Mouse (Mus musculus) cerebellum, postnatal 4 days (tissue): Measurements from ENCODE around the gene Rtn4r.

Experiments
- DNase-seq, 2 experiments: peaks; one replicate each; pipeline ENCODE4 v3.0.0; 2022; ENCODE audit warnings: low spot score in 2 of 2, mixed read lengths in 1 of 2

Rtn4r gene

DNA sequence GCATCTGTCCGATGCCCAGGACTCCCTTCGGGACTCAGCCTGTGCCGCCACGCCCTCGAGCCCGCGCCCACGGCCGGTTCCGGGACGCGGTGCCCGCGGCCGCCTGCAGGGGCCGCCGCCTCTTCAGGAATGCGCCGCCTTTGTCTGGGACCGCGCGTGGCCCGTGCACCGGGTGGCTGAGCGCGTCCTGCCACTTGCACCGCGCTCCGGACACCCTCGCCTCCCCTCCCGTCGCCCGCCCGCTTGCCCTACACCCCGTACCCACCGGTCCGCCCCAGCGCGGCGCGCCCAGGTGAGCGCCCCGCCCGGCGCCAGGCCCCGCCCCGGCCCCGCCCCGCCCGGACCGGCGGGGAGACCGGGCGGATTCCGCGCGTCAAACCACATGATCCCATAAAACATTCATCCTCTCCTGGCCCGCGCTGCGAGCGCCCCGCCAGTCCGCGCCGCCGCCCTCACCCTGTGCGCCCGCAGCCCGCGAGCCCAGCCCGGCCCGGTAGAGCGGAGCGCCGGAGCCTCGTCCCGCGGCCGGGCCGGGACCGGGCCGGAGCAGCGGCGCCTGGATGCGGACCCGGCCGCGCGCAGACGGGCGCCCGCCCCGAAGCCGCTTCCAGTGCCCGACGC is at the start of gene Rtn4r:
Gene Rtn4r, plus strand, starts transcription at position 402 of the 621 bp plus-strand sequence.
- peak in 1 of 2 experiments; percentile 73 for DNase-seq

DNA sequence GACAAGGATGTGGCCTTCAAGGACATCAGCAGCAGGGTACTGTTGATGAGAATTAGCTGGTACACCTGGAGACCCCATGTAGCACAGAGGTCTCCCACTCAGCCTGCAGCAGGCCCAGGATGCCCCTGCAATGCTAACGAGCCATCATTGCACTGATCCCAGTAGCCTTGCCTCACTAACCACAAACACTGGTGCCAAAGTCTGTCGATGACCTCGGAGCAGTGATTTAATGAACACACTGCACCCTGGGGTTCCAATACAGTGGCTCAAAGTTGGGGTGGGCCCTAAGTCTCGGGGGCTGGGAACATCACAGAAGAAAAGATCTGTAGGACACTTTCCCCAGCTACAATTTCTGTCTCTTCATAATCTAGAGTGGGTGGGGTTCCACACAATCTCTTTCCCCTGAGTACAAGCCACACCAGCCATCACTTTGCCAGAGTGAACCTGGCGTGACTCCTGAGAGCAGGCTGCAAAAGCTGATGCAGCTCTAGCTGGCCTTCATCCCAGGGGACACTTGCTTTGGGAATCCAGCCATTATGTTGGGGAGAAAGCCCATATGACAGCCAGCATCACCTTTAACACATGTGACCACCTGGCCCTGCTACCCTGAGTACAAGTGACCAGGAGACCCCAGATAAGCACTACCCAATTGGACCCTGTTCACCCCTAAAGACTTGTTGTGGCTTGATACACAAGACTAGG is 49.0 kb upstream of the Rtn4r start:
- no peak for DNase-seq

GRCm38 (mm10) chr16:18079300-18079699 is 48.1 kb upstream of the Rtn4r start:
- no peak for DNase-seq

- DNase-seq = no peak
Measured at GRCm38 (mm10) chr16:18080171-18080570, 47.3 kb upstream of the Rtn4r start.

- peak in 1 of 2 experiments; percentile 0 for DNase-seq
Measured at GRCm38 (mm10) chr16:18081149-18081827, 46.2 kb upstream of the Rtn4r start.

DNA sequence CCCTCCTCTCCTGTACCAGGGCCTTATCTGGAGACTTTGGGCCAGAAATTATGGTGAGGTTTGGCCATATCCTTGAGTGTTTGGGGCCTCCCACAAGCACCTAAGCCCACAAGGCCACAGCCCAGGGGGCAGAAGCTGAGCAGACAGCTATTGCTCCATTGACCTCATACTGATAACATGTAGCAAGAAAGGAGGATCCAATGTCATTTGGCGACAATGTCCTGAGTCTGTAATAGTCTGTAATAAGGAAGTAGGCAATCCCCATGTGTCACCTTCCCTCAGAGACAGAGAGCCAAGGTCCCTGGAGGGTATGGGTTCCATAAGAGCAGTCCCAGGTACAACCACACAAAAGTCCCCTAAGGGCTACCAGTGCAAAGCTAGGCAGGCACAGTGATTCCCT is 45.2 kb upstream of the Rtn4r start:
- DNase-seq = no peak

DNA sequence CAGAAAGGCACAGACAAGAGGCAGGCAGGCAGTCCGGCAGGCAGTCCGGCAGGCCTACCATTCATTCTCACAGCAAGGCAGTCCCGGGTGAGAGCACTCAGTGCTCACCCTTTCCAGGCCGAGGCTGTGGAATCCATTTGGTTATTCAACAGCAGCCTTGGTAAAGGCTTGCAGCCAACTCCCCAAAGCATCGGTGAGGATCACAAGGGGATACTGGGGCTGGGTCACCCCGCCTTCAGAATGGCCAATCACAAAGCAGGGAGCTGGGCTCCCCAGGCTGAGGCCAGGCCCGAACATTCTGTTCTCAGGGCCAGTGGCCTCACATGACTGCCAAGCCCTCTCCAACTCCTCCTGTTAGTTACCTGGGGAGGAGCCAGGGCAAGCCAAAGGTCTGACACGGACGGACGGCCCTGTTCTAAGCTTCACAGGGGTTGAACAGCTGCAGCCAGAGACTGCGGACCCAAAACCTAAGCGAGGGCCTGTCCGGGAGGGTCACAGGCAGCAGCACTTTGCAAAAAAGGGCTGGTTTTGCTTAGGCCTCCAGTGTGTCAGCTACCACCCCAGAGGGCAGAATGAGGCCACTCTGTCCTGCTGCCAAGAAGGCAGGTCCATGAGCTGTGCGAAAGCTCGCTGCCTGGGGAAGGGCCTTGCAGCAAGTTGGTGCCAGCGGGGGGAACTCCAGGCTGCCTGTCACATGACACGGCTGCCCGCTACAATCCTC is 44.1 kb upstream of the Rtn4r start:
- peak in 1 of 2 experiments; percentile 37 for DNase-seq

- peak in 1 of 2 experiments; percentile 1 for DNase-seq
Measured at GRCm38 (mm10) chr16:18084262-18084661, 43.2 kb upstream of the Rtn4r start.

DNA sequence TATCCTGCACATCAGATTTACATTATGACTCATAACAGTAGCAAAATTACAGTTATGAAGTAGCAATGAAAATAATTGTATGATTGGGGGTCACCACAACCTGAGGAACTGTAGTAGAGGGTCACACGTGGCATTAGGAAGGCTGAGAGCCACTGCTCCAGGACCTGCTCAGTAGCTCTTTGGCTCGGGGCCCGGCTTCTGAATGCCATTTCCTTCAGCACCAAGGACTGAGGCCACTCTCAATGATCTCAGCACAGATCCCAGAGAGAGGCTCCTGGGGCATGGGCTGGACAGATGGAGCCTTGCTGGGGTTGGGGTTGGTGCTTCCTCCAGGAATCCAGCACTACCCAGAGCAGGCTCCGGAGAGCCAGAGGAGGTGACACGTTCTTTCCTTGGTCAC is 40.3 kb upstream of the Rtn4r start:
- no peak for DNase-seq

DNA sequence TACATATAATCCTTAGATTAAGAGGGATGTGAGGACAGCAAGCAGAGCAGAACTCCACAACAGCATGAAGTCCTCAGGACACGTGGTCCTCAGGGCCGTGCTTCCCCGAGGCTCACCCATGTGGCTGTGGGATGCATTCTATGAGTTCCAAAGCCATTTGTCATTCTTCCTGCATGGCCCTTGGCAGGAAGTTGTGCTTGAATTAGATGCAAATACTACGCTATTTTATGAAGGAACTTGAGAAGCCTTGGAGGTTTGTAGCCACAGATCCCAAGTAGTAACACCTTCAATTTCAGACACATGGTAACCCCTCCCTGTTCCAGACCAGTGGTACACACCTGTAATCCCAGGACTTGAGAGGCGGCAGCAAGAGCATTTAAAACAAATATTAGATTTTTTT is 31.1 kb upstream of the Rtn4r start:
- DNase-seq = no peak

- DNase-seq = no peak
Measured at GRCm38 (mm10) chr16:18102816-18103215, 24.6 kb upstream of the Rtn4r start.

DNA sequence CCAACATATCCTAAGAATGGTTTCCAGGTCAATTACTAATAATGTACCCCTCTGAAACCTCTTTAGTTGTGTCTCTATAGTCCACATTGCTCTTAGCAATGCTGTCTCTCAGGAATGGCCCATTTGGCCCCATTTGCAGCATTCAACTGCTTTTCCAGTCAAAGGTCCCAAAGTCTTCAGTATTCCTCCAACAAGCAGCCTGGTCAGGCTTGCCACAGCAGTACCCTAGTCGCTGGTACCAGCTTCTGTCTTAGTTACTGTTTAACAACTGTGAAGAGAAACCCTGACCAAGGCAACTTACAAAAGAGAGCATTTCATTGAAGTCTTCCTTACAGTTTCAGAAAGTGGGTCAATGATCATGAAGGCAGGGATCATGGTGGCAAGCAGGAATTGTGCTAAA is 24.1 kb upstream of the Rtn4r start:
- no peak for DNase-seq

DNA sequence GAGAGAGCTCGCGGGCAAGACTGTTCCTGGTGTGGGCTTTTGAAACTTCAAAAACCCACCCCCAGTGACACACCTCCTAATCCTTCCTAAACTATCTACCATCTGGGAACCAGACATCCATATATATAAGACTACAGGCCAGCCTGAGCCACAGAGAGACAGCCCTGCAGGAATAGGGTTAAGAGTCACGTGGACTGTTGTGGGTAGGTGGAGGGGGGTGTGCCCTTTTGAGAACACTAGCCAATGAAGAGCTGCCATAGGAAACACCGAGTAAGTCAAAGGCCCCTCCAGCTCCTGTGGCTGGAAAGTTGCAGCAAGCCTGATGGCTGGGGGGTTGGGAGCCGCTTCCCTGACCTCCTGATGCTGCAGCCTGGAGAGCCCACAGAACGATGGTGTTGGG is 23.6 kb upstream of the Rtn4r start:
- DNase-seq = no peak

DNA sequence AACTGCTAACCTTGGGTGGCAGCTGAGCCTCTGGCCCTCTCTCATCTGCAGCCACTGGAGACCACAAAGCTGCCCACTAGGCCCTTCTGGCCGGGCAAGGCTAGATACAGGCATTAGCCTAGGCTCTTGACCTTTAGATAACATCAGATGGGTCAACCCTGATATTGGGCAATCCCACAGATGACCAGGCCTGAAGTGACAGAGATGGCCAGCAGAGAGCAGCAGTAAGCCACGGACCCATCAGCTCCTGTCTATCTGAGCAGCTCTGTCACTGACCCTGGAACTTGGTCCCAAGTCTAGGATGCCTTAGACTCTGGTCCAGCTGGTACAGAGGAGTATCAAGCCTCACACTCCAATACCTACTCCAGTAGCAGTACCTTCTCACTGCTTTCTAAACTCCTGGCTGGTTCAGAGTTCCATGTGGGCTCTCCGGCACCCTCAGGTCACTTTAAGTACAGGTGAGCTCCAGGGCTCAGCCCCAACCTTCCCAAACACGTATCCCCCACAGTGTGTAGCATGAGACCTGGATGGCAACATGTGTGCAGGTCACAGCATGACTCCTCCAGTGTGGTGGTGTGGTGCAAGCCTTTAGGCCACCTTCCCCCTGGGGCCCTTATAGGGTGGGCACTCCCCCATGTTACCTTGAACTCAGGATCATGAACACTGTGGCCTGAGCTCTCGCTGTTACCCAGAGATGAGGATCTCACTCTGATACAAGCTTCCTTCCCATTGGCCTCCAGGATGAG is 19.0 kb upstream of the Rtn4r start:
- DNase-seq = peak in 1 of 2 experiments; percentile 87

DNA sequence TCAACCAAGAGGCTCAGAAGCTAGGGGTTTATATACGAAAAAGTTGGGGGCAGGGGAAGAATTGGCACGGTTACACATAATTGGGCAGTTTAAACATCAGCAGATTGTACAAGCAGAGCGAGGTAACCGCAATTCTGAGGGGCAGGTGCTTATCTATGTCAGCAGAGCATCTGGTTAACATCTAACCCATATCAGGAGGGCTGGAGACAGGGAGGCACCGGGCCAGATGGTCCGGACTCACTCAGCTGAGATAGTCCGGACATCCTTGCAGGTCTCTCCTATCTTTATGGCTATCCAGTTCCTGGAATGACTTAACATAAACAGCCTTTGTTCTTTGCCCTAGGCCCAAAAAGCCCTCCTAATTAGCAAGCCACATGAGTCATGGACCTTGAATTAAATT is 16.4 kb upstream of the Rtn4r start:
- no peak for DNase-seq

- no peak for DNase-seq
Measured at GRCm38 (mm10) chr16:18116467-18116866, 11.0 kb upstream of the Rtn4r start.

- DNase-seq = no peak
Measured at GRCm38 (mm10) chr16:18118285-18118684, 9.2 kb upstream of the Rtn4r start.

GRCm38 (mm10) chr16:18119031-18119730 is 8.3 kb upstream of the Rtn4r start:
- DNase-seq = peak in 1 of 2 experiments; percentile 49

- DNase-seq = no peak
Measured at GRCm38 (mm10) chr16:18122740-18123139, 4.7 kb upstream of the Rtn4r start.

- DNase-seq = no peak
Measured at GRCm38 (mm10) chr16:18123471-18123870, 4.0 kb upstream of the Rtn4r start.

- peak in 1 of 2 experiments; percentile 71 for DNase-seq
Measured at GRCm38 (mm10) chr16:18124040-18124439, 3.4 kb upstream of the Rtn4r start.
